Mouse (Mus musculus) left cerebral cortex, adult 18-20 months (tissue): ENCODE measurements around the gene Creb1. TPM values are rescaled to one million over a fixed set of nuclear protein-coding genes. Genes with fewer than 3 reads are reported as not detected.

ENCODE experiments used
- DNase-seq, 2 experiments: peaks; one replicate each; pipeline ENCODE4 v3.0.0; 2021 to 2022; ENCODE audit warnings: low spot score in 2 of 2, mixed read lengths in 1 of 2
- long read RNA-seq, 2 experiments: library from polyadenylated mRNA; stranded (forward); transcript quantifications; one replicate each; pipeline ENCODE4 v2.0.0; 2021
- total RNA-seq, 2 experiments: library from RNA; stranded (reverse); gene quantifications; 2 replicates each; pipeline ENCODE4 v1.2.3; 2021

Creb1 gene
- total RNA-seq: 10 to 100 TPM; 55.2 TPM
- long read RNA-seq, experiment 1, partial matches to known transcripts: 2 of 27 reads
- long read RNA-seq, experiment 1, other reads (novel, unspliced or antisense): 22 of 27 reads
- long read RNA-seq, experiment 2, partial matches to known transcripts: 1 of 15 reads
- long read RNA-seq, experiment 2, other reads (novel, unspliced or antisense): 10 of 15 reads

- peak; percentile 99 for DNase-seq
These were observed at the start of gene Creb1 for GRCm38 (mm10) chr1:64532589-64533470. Gene Creb1 (plus strand): TSS chr1:64532645.

- no peak for DNase-seq
These were observed 43.9 kb upstream of the Creb1 start for GRCm38 (mm10) chr1:64488521-64489029.

GRCm38 (mm10) chr1:64496803-64497202 is 35.6 kb upstream of the Creb1 start:
- DNase-seq: no peak

DNA sequence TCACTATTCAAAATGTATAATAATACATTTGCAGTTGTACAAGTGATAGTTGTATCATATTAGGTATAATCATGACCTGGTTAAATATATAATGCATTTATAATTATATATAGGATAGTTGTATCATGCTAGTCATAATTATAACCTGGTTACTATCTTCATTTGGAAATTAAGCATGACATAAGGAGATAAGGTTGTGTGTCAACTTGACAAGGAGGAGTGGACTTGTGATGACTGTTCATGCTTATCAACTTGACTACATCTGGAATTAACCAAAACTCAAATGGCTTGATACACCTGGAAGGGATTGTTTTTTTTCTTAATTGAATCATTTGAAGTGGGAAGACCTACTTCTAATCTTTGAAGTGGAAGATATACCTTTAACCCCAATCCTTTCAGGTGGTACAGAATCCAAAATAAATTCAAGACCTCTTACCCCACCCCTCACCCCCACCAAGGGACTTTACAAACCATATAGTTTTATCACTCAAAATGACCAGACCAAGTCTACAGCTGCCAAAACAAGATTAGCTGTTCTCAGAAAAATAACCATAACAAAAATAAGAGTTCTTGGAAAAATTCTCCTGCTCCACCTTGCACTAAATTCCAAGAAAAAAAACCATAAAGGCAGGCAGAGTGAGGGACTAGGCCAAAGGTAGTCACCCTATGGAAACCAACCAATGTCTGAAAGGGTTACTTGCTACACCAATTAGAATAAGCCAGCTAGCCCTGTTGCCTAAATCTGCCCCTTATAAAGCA is 30.9 kb upstream of the Creb1 start:
- no peak for DNase-seq

DNA sequence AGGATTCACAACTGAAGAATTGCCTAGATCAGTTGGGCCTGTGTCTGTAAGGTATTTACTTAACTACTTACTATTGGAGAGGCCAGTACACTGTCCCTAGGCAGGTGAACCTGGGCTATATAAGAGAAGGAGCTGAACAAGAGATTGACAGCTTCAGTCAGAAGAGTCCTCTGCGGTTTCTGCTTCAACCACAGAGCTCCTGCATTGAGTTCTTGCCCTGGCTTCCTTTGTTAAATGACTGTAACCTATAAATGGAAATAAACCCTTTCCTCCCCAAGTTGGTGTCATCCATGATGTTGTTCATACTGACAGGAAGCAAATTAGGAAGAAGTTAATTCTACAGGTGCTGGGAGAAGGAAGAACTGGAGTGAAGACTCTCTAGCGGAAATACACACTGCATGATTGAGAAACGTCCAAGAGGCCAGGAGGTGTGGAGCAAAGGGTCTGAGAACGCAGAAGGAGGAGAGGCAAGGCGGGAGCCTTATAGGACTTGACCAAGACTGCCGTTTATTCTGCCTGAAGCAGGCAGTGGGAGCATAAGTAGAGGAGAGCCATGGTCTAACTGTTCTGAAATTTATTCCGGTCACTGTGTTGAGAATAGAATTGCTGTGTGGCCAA is 23.9 kb upstream of the Creb1 start:
- DNase-seq: no peak

DNA sequence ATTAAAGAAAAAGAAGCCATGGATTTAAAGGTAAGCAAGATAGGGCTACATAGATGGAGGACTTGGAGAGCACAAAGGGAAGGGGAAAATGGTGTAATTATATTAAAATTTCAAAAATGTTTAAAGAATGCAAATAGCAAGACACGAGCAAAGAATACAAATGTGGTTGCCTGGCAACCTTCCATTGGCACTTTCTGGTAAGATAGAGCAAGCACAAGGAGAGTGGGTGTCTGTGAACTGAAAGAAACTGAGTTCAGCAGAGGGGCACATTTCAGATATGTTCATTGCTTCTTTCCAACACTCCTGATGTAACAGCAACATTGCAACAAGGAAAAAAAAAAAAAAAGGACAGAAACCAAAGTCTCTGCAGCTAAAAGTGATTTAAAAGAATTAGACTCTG is 22.8 kb upstream of the Creb1 start:
- DNase-seq: peak; percentile 58 to 66

GRCm38 (mm10) chr1:64514184-64514583 is 18.3 kb upstream of the Creb1 start:
- DNase-seq: peak in 1 of 2 experiments; percentile 16

DNA sequence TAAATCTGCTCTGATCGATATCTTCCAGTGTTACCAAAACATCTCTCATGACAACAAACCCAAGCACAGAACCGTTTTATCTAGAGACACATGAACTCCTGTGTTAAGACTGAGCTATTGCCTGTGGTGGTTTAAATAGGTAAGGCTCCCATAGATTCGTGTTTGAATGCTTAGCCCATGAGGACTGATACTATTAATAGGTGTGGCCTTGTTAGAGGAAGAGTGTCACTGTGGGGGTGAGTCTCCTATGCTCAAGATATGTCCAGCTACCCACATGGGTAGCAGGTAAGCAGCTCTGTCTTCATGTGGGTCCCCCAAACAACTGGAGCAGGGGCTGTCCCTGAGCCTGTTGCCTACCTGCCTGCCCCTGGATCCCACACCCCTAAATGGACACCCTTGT is 15.9 kb upstream of the Creb1 start:
- no peak for DNase-seq

DNA sequence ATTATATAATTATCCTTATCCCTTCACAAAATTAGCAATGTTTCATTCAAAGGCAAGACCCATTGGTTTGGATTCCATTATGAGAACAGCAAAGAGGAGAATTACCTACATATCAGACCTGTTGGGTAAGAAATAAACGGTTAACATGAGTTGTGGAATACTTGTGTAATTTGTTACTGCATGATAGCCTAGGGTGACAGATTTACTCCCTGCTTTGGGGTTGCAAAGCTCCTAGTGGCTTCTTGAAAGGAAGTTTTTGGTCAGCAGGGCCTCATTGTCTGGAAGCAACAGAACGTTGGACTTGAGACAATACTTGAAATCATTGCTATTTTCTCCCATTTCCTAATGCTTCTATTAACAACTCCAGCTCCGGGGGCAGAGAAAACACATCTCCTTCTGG is 14.0 kb upstream of the Creb1 start:
- no peak for DNase-seq

GRCm38 (mm10) chr1:64519345-64519744 is 13.1 kb upstream of the Creb1 start:
- DNase-seq: no peak

DNA sequence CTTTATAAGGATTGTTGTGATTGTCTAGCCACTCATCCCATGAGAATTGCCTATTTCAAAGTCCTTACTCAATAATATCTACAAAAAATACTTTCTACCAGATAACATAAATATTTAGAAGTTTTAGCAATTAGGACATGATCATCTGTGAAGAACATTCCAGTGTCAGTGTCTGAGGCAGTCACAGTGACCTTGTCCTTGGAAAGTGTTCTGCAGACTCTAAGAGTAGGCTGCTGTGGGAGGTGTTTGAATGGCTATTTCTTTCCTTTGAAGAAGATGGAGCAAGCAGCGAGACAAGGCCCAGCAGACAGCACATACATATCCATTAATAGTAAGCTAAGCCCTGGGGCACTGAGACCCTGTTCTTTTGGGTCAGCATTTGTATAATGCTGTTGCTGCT is 12.5 kb upstream of the Creb1 start:
- no peak for DNase-seq

- no peak for DNase-seq
These were observed 10.7 kb upstream of the Creb1 start for GRCm38 (mm10) chr1:64521734-64522133.

- no peak for DNase-seq
These were observed 9.8 kb upstream of the Creb1 start for GRCm38 (mm10) chr1:64522637-64523036.

GRCm38 (mm10) chr1:64523117-64523516 is 9.3 kb upstream of the Creb1 start:
- DNase-seq: peak in 1 of 2 experiments; percentile 25

- no peak for DNase-seq
These were observed 7.8 kb upstream of the Creb1 start for GRCm38 (mm10) chr1:64524661-64525060.

DNA sequence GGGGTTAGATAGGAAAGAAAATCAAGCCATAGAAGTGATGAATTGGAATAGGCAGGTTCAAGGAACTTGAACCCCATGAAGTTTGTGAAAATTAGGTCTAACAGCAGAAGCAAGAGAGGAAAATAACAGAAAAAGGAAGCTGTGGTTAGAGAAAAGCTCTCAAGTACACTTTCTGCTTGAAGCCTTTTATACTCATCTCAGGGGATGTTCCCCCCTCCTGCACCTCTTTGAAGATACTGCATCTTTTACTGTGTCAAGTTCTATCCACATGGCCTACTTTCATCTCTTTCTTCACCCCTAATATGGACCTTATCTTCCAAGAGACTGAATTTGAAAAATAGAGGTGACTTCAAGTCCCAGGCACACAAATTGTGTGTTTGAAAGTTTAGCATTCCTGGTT is 4.8 kb upstream of the Creb1 start:
- no peak for DNase-seq

GRCm38 (mm10) chr1:64529781-64530315 is 2.6 kb upstream of the Creb1 start:
- DNase-seq: no peak

DNA sequence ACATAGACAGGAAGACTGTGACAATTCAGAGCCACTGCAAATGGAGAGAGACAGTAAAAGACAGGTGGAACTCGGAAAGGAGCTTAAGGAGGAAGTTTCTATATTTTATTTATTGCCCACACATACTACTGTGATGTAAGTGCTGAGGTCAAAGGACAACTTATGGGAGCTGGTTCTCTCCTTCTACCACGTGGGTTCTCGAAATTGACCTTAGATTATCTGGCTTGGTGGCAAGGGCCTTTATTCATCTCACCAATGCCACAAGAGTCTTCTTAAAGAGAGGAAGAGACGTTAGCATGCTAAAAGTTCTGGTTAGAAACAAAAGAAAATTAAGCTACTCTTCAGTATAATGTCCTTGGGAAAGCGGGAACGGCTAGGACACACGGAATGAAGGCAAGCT is 897 bp upstream of the Creb1 start:
- no peak for DNase-seq

DNA sequence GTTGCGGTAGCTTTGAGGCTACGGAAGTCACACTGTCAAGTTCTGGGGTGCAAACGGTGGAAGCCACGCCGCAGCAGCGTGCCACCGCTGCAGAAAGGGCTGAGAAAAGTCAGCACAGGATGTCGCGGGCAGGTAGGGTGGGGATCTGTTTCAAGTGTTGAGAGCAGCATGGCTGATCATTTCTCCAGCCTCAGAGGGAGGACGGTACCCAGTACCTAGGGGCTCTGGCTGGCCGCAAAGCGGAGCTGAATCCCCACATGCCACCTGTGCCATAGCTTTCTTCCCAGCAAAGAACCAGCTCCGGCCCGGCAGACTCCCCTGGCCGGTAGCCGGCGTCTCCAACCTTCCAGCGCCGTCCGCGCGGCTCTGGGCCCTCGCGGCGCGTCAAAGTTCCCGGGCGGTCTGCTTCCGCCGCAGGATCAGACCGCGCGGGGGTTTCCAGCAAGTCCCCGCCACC is 350 bp upstream of the Creb1 start:
- peak in 1 of 2 experiments; percentile 9 for DNase-seq

- DNase-seq: peak; percentile 35 to 44
These were observed 1.3 kb downstream of the Creb1 start for GRCm38 (mm10) chr1:64533471-64534443.
